Mouse (Mus musculus): ENCODE results near the gene Cdx2.

DNA sequence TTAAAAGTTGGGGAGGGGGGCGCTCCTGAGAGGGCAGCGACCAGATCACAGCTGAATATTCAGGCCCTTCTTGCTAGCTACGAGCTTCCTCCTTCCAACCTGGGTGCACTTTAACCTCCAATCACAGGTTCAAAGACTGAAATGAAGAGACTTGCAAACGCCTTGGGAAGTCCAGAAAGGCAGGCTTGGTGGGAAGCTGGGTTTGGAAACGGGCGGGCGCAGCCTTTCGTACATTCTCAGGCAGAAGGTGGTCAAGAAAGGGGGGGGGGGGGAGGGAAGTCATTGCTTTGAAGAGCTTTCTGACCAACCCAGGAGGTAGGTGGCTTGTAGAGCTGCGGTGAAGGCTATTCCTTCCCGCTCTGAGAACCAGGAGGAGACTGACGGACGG is 322 bp upstream of the Cdx2 start:
- TF ChIP-seq POLR2A (IDR thresholded peaks at IDR 0.05; ENCODE audit: borderline replicate concordance, extremely low read depth, insufficient read depth, insufficient read length, poor library complexity, severe bottlenecking) (no peak), CTCF (IDR thresholded peaks at IDR 0.05; ENCODE audit: borderline replicate concordance, extremely low read depth, insufficient read depth, insufficient read length) (no peak)

All from brain, embryonic 14.5 days (tissue).